Mouse (Mus musculus) kidney, adult 2 months (tissue): Measurements from ENCODE around the gene 1700013G24Rik.

Experiments
- CTCF ChIP-seq: fragments of 200-500 bp; conservative IDR thresholded peaks from 2 replicates; pipeline ENCODE4 v1.5.1; 2011; ENCODE audit warnings: low read depth, mild to moderate bottlenecking, control low read depth, low read length, moderate library complexity, mixed read lengths; ENCODE audit not compliant: insufficient read depth, insufficient read length
- POLR2A ChIP-seq: fragments of 200-500 bp; IDR thresholded peaks from one replicate; pipeline ENCODE4 v1.6.1; 2011; ENCODE audit warnings: low read depth, low read length, control low read depth

DNA sequence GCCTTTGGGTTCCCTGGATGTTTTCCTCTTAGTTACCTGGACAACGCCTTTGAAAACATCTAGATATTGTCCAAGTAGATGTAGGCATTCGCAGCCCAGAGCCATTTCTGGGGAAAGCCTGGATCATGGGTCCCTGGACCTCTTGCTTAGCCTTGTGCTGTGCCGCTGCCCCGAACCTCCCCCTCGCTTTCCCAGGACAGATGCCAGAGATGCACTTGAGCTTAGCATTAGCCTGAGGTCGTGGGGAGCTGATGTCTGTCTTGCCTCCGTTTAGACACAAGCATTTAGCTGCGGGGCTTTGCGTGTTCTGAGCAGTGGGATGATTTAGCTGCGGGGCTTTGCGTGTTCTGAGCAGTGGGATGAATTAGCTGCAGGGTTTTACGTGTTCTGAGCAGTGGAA lies 47.1 kb downstream of the 1700013G24Rik start:
- TF ChIP-seq POLR2A: no peak
- TF ChIP-seq CTCF: no peak
